Mouse (Mus musculus) liver, adult 2 months (tissue): ENCODE results near the gene Ppp1r3f. TPM values are rescaled to one million over a fixed set of nuclear protein-coding genes. Genes with fewer than 3 reads are reported as not detected.

Experiments used
- DNase-seq: peaks from one replicate; pipeline ENCODE4 v3.0.0-alpha.2; 2011; ENCODE audit warnings: low read depth, low spot score; ENCODE audit errors: extremely low read depth
- H3K27ac ChIP-seq: fragments of 200-500 bp; replicated peaks from 2 replicates; pipeline ENCODE4 v1.5.1; 2012; ENCODE audit warnings: low read depth, mild to moderate bottlenecking, control low read depth, inconsistent platforms, low read length; ENCODE audit not compliant: insufficient read depth
- H3K27me3 ChIP-seq: fragments of 200-500 bp; 2 replicates; pipeline ENCODE4 v1.6.1; 2012; ENCODE audit warnings: mild to moderate bottlenecking, moderate library complexity, low read length, inconsistent platforms; ENCODE audit not compliant: control insufficient read depth, insufficient read depth
- H3K36me3 ChIP-seq: fragments of 200-500 bp; 2 replicates; pipeline ENCODE4 v1.6.1; 2012; ENCODE audit warnings: low read length, inconsistent platforms; ENCODE audit not compliant: control insufficient read depth, insufficient read depth
- H3K4me1 ChIP-seq: fragments of 200-500 bp; 2 replicates; pipeline ENCODE4 v1.6.1; 2011; ENCODE audit warnings: low read length; ENCODE audit not compliant: control insufficient read depth, insufficient read depth
- H3K4me3 ChIP-seq: fragments of 200-500 bp; 2 replicates; pipeline ENCODE4 v1.5.1; 2011; ENCODE audit warnings: low read depth, mild to moderate bottlenecking, control low read depth, low read length, moderate library complexity; ENCODE audit not compliant: insufficient read depth
- H3K79me2 ChIP-seq: fragments of 200-500 bp; 2 replicates; pipeline ENCODE4 v1.6.1; 2012; ENCODE audit warnings: inconsistent platforms, mild to moderate bottlenecking, low read length, moderate library complexity; ENCODE audit not compliant: control insufficient read depth, insufficient read depth
- H3K9ac ChIP-seq: fragments of 200-500 bp; 2 replicates; pipeline ENCODE4 v1.6.1; 2012; ENCODE audit warnings: low read depth, mild to moderate bottlenecking, control low read depth, inconsistent platforms, low read length
- CTCF ChIP-seq: fragments of 200-500 bp; IDR thresholded peaks from 2 replicates; pipeline ENCODE4 v1.5.1; 2011; ENCODE audit warnings: low read depth, low read length, control low read depth
- POLR2A ChIP-seq: fragments of 200-500 bp; IDR thresholded peaks from 2 replicates; pipeline ENCODE4 v1.6.1; 2011; ENCODE audit warnings: low read length, control low read depth; ENCODE audit not compliant: insufficient read depth; ENCODE audit errors: extremely low read depth
- WGBS: fragments of 180-500 bp; shearing (Covaris S2); methylation state at CpG from one replicate; pipeline ENCODE4 v1.1.7; 2018; 5-methylcytosine and 5-hydroxymethylcytosine counted together
- polyA plus RNA-seq: library from polyadenylated mRNA; depleted of rRNA; stranded (reverse); fragments of >200 nt; gene quantifications from 2 replicates; pipeline ENCODE4 v1.2.3, GENCODE M21; 2012
- total RNA-seq: library from RNA; depleted of rRNA; stranded (reverse); fragments of >200 nt; gene quantifications from 2 replicates; pipeline ENCODE4 v1.2.3, GENCODE M21; 2014

Gene Ppp1r3f
- total and polyA plus RNA-seq, 2 experiments = 0.74 to 0.80 TPM

DNA sequence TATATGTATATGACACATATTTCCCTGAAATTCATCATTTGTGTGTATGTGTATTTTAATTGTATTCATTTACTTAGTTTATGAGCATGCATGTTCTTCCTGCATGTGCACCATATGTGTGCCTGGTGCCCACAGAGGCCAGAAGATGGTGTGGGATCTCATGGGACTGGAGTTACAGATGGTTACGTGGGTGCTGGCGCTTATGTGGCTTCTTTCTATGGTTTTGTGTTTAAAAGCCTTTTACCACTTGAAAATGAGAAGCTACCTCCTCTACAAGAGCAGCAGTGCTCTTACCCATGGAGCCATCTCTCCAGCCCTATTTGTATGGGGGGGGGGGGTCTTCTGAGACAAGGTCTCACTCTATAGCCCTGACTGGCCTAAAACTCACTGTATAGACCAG, 7.1 kb upstream of the Ppp1r3f start:
- no peak overlapping the region for H3K9ac ChIP-seq
- TF ChIP-seq POLR2A (no peak), CTCF (no peak)
- H3K36me3 ChIP-seq = no peaks in the 10 kb centered on the region
- no peak overlapping the region for H3K27ac ChIP-seq
- no peaks in the 10 kb centered on the region for H3K27me3 ChIP-seq
- H3K4me3 ChIP-seq = no peak overlapping the region
- 100% methylated on average over 2 of the region's 2 CpGs for WGBS
- no peaks in the 10 kb centered on the region for H3K4me1 ChIP-seq
- no peak for DNase-seq
- no peaks in the 10 kb centered on the region for H3K79me2 ChIP-seq

DNA sequence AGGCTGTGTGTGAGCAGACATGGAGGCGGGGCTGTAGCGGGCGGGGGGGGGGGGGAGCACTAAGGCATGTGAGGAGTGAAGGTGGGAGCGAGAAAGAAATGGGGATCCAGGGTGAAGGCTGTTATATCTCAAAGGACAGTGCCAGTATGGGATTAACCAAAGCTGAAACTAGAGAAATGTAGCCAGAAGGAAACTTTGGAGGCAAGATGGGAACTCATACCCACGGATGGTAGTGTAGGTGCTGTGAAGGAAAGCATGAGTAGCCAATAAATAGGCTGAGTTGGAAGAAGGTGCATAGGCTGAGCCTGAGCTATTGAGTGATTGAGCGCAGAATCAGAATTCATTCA, 775 bp upstream of the Ppp1r3f start:
- TF ChIP-seq CTCF (no peak), POLR2A (no peak)
- no peaks in the 10 kb centered on the region for H3K27me3 ChIP-seq
- peaks cover 11% of the 10 kb centered on the region for H3K4me1 ChIP-seq
- H3K9ac ChIP-seq = no peak overlapping the region
- H3K27ac ChIP-seq = no peak overlapping the region
- WGBS = 6% methylated on average over 6 of the region's 6 CpGs
- no peaks in the 10 kb centered on the region for H3K79me2 ChIP-seq
- H3K36me3 ChIP-seq = no peaks in the 10 kb centered on the region
- DNase-seq = no peak
- peak overlapping the region; percentile 22; the same call in 1 of the 2 replicates for H3K4me3 ChIP-seq

DNA sequence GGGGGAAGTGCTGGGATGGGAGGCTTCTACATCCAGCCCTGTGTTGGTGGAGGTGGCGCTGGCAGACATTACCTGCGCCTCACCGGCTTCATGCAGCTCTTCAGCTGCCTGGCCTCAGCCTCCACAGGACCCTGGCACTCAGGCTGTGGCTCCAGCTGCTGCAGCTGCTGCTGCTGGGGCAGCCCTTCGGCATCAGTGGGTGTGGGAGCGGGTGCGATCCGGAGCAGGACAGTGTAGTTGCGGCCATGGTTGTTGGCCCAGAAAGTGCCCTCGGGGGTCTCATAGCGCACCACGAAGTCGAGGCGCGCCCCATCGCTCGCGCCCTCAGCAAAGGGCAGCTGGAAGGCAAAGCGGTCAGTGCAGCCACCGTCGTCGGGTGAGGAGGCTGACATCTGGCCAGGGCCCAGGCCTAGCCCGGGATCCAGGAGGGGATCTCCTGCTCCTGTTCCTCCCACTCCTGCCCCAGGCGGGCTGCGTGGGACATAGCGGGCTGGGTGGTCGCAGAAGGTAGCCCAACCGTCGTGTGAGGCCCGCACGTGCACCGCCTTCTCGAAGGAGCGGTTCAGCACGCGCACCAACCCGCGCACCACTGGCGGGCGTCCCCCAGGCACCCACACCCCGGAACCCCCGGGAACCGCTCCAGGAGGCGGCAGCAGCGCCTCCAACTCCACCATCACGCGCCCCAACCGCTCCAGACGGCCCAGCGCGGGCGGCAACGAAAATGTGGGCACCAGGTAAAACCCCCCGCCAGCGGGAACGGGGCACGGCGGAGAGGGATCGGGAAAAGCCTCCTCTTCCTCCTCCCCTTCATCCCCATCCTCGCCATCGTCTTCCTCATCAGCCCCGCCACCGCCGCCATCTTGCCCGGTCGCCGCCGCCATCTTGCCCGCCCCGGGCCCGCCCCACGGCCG, 652 bp downstream of the Ppp1r3f start, which contains the start of gene Foxp3:
Gene Foxp3, plus strand, starts transcription at position 469 of the 911 bp plus-strand sequence.
- no peaks in the 10 kb centered on the region for H3K36me3 ChIP-seq
- TF ChIP-seq CTCF (no peak), POLR2A (no peak)
- H3K4me1 ChIP-seq = peaks cover 11% of the 10 kb centered on the region
- no peaks in the 10 kb centered on the region for H3K79me2 ChIP-seq
- H3K27ac ChIP-seq = peak within 1 kb of the TSS; percentile 72
- WGBS = 11% methylated on average over 38 of the region's 72 CpGs
- H3K27me3 ChIP-seq = no peaks in the 10 kb centered on the region
- H3K4me3 ChIP-seq = peak within 1 kb of the TSS; percentile 68
- H3K9ac ChIP-seq = peak within 1 kb of the TSS; percentile 83
- DNase-seq = no peak

DNA sequence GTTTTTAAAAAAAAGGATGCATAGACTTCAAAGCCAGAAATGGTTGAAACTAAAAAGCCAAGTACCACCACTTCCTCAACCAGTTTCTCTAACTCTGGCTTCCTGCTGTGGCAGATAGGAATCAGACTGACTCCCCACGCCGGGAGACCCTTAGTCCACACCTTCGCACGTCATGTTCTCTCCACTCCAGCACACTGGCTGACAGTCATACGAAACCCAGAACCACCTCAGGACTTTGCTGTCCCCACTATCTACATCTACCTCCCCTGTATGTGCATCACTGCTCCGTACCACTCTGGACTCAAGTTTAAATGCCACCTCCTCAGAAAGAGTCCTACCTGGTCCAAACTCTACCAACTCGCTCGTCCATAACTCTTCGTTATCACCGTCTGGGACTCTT, 1.6 kb downstream of the Ppp1r3f start:
- no peak overlapping the region for H3K4me3 ChIP-seq

DNA sequence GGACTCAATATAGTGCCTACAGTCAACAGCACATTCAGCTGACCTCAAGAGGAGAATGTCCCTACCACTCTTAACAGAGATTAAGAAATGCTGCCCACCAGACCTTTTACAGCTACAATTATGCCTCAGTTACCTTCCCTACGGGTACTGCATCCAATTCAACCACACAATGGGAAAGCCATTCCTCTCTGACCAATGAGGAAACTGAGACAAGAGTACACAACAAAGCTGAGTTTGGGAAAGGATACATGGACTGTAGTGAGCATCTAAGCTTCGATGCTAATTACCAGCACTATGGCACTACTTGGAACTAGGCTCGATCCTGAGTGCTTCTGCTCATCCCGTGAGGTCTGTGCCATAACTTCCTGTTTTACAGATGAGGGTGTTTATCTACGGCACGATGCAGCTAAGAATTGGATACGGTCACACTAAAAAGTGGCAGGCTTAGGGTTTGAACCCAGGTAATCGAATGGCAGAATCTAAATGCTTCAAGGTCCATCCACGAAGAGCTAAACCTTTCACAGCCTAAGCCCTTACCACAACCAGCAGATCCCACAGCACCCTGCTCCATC, 2.4 kb downstream of the Ppp1r3f start:
- Histone ChIP-seq H3K4me3 (no peak overlapping the region), H3K36me3 (no peaks in the 10 kb centered on the region), H3K79me2 (no peaks in the 10 kb centered on the region), H3K9ac (no peak overlapping the region), H3K27me3 (no peaks in the 10 kb centered on the region), H3K27ac (no peak overlapping the region), H3K4me1 (peaks cover 11% of the 10 kb centered on the region)
- TF ChIP-seq POLR2A (no peak), CTCF (no peak)
- no peak for DNase-seq
- 88% methylated on average over 9 of the region's 9 CpGs for WGBS

More for the DNA sequence above, 1.6 kb downstream of the Ppp1r3f start:
- Histone ChIP-seq H3K27ac (no peak overlapping the region), H3K4me1 (peaks cover 11% of the 10 kb centered on the region), H3K79me2 (no peaks in the 10 kb centered on the region), H3K36me3 (no peaks in the 10 kb centered on the region), H3K9ac (no peak overlapping the region), H3K27me3 (no peaks in the 10 kb centered on the region)
- TF ChIP-seq CTCF (no peak), POLR2A (no peak)
- 41% methylated on average over 10 of the region's 10 CpGs for WGBS
- DNase-seq = no peak
